Mouse (Mus musculus) CD8-positive naive resting alpha-beta T cell, adult 2 months (primary cell): ENCODE measurements around the gene Def8.
"Not testable (repeated sequence)": the region's sequence is repeated elsewhere in the genome, so short reads cannot be mapped to it uniquely, and the experiment has no call there.

Experiments used
- DNase-seq, 2 experiments: peaks; one replicate each; pipeline ENCODE4 v3.0.0; 2022; ENCODE audit warnings: low read depth in 2 of 2, low spot score in 2 of 2

The Def8 gene

GRCm38 (mm10) chr8:123432381-123432780, 9.1 kb downstream of the Def8 start:
- no peak for DNase-seq

DNA sequence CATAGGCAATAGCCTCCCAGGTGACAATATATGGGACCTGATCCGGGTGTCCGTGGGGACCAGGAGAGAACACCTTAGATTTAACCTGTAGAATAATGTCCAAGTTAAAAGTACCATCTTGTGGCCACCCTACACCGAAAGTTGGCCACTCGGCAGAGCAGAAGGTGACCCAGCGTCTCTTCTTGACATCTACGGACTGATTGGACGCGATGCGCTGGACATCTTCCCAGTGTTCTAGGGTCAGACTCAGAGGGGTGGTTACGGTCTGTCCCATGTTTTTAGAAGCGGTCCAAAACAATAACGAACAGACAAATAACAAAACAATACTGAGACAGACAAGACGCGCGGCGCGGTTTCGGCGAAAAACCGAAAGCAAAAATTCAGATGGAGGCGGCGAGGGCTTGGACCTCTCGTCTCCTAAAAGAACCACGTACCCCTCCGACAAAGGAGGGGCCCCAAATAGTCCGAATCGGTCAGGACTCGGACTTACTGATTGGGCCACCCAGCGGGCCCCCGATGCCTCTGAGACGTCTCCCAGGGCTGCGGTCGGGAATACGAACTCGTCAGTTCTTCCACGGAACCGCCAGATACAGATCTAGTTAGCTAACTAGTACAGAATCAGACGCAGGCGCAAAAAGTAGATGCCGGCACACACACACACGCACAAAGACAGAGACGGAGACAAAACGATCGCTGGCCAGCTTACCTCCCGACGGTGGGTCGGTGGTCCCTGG, 10.1 kb downstream of the Def8 start:
- DNase-seq, result not testable (repeated sequence)

DNA sequence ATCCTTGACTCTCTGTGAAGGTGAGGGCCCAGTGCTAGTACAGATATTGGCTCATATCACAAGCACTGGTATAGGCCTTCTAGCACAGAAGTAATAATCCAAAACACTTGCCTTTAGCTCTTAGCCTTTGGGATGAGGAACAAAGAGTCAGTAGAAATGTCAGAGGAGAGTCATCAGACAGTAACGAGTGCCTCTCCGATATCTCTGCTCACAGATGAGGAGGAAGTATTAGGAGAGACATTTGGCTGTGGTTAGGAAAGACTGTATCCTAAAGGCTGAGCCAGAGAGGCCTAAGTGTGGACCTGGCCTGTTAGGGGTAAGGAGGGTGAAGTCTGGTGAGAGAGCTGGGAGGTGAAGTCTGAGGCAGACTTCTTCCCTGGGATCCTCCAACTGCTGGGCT, 18.5 kb downstream of the Def8 start:
- DNase-seq, result no peak

DNA sequence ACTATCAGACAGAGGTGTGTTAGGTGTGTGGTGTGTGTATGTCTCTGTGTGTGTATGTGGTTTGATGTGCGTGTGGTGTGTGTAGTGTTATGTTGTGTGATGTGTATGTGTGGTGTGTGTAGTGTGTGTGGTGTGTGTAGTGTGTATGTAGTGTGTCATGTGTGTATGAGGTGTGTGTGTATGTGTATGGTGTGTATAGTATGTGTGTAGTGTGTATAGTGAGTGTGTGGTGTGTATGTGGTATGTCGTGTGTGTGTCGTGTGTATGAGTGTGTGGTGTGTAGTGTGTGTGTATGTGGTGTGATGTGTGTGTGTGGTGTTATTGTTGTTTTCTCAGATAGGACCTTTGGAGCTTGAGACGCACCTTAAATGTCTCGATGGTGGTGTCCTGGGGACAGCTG, 19.0 kb downstream of the Def8 start:
- DNase-seq, result no peak

GRCm38 (mm10) chr8:123442871-123443575, 19.7 kb downstream of the Def8 start:
- DNase-seq, result peak; percentile 89 to 95

DNA sequence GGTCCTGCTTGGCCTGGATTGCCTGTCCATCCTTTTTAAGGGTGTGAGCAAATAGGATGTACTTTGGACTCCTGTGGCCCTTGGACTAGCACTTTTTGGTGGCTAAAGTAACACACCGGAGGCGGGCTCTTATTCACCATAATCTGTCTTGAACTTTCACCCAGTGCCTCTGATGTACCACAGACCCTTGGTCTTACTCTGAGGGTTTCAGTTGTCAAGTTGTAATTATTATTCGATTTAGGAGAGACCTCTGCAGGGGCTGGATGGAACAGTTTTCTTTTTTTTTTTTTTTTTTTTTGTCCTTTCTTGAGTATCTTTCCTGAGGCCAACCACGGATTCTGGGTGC, 20.2 kb downstream of the Def8 start:
- DNase-seq, result no peak

DNA sequence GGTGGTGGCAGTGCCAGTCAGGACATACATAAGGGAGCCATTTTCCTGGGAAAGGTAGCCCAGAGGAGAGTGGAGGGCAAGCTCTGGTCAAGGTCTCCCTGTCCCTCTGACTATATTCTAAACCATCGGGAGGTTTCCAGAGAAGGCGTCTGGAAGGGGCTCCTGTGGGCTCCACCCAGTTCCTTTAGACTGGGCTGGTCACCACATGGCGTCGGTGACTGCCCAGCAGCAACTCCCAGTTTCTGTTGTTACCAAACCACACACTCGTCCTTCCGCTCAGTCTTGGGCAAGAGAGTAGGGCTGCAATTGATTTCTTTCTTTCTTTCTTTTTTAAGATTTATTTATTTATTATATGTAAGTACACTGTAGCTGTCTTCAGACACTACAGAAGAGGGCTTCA, 20.8 kb downstream of the Def8 start:
- no peak for DNase-seq

GRCm38 (mm10) chr8:123445981-123446380, 22.7 kb downstream of the Def8 start:
- no peak for DNase-seq

DNA sequence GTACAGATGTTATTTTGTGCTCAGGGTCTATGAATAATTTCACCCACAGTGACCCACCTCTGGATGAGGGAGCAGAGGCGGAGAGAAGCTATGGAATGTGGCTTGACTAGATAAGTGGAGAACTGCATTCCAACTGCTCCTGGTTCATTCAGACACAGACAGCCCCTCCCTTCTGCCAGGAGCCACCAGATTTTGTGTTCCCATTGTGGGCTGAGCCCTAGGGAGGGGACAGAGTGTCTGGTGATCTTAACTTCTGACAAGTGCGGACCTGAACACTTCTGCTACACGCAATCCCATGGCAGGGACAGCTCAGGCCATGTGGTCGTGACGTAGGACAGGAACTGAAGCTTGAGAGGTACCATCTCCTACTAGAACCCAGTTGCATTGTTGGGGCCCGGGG, 23.5 kb downstream of the Def8 start:
- no peak for DNase-seq

DNA sequence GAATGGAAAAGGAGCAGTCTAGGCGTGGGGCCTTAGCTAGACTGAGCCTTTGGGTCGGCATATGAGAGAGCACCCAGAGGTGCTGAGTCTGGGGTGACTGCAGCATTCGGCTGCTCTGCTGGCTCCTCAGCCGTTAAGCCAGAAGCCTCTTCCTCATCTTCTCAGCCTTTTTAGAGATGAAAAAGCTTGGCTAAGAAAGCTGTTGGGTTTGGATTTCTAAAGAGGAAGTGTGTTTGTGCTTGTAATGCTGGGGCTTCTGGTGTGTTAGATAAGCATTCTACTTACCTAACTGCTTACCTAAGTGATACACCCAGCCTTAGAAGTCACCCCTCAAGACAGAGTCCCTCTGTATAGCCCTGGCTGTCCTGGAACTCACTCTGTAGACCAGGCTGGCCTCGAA, 27.5 kb downstream of the Def8 start:
- no peak for DNase-seq

DNA sequence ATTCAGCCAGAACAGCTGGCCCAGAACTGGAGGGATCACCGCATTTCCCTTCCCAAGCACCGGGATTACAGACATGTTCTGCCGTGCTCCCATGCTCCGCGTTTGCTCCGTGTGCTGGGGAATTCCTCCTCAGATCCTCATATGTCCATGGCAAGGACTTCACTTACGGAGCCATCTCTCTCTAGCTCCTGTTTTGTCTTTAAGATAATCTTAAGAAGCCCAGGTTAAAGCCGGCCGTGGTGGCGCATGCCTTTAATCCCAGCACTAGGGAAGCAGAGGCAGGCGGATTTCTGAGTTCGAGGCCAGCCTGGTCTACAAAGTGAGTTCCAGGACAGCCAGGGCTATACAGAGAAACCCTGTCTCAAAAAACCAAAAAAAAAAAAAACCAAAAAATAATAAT, 28.4 kb downstream of the Def8 start:
- DNase-seq, result not testable (repeated sequence)

DNA sequence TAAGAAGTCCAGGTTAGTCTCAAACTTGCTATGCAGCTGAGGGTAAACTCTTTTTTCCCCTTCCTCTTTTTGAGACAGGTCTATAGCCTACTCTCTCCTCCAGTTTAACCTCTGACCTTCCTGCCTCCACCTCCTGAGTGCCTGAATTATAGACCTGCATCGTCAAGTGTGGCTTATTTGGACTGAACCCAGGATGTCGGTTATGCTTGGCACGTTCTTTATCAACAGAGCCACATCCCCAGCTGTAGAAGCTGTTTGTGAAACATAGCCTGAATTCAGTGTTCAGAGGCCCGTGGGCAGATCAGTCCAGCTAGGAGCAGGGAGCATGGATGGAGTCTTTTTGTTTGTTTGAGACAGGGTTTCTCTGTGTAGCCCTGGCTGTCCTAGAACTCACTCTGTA, 28.8 kb downstream of the Def8 start:
- DNase-seq, result no peak

DNA sequence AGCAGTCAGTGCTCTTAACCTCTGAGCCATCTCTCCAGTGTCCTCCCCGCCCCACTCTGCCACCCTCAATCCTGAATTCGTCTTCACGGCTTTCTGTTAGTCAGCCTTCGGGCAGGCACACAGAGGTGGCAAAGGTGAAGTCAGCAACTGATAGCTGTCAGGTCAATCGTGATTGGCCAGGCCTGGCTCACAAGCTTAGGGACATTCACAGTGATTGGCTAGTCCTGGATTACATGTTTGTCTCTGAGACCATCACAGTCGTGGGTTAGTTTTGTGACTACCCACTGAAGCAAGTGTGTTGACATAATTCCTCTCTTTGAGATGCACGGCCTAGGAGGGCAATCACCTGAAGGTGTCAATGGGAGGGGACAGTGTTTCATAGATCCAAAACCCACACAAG, 30.0 kb downstream of the Def8 start:
- no peak for DNase-seq

DNA sequence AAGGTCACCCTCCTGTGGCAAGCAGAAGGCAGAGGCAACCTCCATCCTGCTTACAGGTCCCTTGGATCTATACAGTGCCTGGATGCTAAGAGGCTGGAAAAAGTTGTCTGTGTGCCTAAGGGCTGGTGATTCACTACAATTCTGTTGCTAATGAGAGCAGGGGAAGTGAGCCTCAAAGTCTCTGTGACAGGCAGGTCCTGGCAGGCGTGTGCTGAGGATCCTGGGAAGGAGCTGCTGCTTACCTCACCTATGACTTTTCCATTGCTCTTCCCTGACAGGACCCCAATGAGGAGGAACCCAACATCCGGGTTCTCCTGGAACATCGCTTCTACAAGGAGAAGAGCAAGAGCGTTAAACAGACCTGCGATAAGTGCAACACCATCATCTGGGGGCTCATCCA, 30.6 kb downstream of the Def8 start:
- DNase-seq, result no peak

DNA sequence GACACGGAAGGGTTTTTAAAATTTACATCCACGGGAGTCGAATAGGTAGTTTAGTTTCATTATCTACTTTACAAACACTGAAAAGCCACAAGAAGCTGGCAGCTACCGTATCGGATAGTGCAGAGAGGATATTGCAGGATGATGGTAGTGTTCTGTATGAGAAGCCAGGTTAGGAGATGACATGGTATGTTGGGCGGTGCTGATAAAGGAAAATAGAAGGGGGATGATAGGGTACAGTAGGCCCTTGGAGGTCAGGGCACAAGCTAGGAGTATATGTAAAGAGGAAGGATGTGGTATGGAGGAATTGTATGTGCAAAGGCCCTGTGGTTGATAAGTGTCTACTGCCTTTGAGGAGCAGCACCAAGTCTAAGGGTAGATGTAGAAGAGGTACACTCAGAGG, 31.2 kb downstream of the Def8 start:
- DNase-seq, result no peak

GRCm38 (mm10) chr8:123463651-123464050, 40.3 kb downstream of the Def8 start:
- no peak for DNase-seq

DNA sequence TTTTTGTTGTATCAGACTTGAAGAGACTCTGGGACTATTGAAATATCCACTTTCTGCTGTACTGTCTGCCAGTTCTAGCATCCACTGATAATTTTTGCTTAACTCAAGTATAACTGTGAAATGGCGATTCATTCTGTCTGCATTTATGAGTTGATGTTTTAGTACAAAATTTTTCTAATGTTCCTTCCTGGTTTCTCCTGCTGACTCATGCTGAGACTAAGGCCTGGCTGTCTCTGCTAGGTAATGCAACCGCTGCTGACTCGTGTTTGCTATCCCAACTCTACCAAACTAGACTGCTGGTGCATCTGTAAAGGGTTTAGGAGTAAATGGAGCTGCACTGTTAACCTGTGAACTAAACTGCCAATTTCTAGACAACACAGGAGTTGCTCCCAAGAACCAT, 44.1 kb downstream of the Def8 start:
- DNase-seq, result no peak

- not testable (repeated sequence) for DNase-seq
Observed at GRCm38 (mm10) chr8:123472991-123473390, 49.7 kb downstream of the Def8 start.

GRCm38 (mm10) chr8:123474549-123474948, 51.2 kb downstream of the Def8 start:
- DNase-seq, result not testable (repeated sequence)

GRCm38 (mm10) chr8:123476911-123477736, 53.8 kb downstream of the Def8 start:
- peak in 1 of 2 experiments; percentile 4 for DNase-seq

DNA sequence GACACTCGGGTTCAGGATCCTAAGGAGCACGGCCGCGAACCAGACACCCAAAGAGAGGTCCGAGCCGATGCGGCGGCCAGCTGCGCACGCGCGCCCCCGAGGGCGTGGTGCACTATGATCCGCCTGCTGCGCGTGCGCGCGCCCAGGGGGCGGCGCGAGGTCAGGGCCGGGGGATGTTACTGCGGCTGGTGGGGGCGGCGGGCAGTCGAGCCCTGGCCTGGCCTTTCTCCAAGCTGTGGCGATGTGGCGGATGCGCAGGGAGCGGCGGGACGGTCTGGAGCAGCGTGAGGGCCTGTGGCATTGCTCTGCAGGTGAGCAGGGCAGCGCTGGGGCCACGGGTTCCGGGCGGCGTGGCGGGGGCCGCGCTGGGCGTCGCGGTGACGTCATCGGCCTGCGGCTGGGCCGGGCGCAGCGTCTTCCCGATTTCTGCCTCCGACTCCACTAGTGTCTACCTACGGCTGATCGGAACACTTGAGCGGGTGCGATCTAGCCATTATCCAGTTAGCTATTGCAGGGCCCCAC, 54.5 kb downstream of the Def8 start, which contains the start of gene Afg3l1:
Afg3l1 (plus strand) TSS at position 167 of the 522 bp plus-strand sequence.
- DNase-seq, result peak; percentile 78 to 86
